Mouse (Mus musculus) olfactory bulb, adult 2 months (tissue): Measurements from ENCODE around the gene Lrrc74a.

Source experiments
- CTCF ChIP-seq: fragments of 200-500 bp; IDR thresholded peaks from 2 replicates; pipeline ENCODE4 v1.5.1; 2012; ENCODE audit warnings: low read depth, mild to moderate bottlenecking, low read length, moderate library complexity; ENCODE audit not compliant: insufficient read depth
- POLR2A ChIP-seq: fragments of 200-500 bp; IDR thresholded peaks from 2 replicates; pipeline ENCODE4 v1.6.1; 2012; ENCODE audit warnings: mild to moderate bottlenecking, low read depth, low read length, moderate library complexity; ENCODE audit not compliant: insufficient read depth

- TF ChIP-seq POLR2A: no peak
- TF ChIP-seq CTCF: no peak
Observed at GRCm38 (mm10) chr12:86694441-86694840, 39.7 kb upstream of the Lrrc74a start.
